Comparison of ENCODE assay signal across 10 mouse cellular contexts in genomic region chr5:147724391-147724790, GRCm38 (mm10). TPM values are rescaled to one million over a fixed set of nuclear protein-coding genes. Genes with fewer than 3 reads are reported as not detected.
A peak's percentile ranks its signal among the peaks of the same experiment; 100 is the strongest.
DNase-seq lines count a peak whose midpoint lies in the region; ATAC-seq lines count a peak whose summit lies in the region.
"Had no signal": no experiment of that assay in that cellular context is flagged by ENCODE, and none has a peak within 500 bp of the region (broad histone marks: within the 10 kb centered on the region; RNA-seq: fewer than 3 reads in every experiment).

No protein-coding gene starts in this region.

- H3K36me3 ChIP-seq in heart, embryonic 14.5 days (ENCODE audit: control insufficient read depth, insufficient read depth, low read length), result no peaks in the 10 kb centered on the region
- no peaks in the 10 kb centered on the region for H3K36me3 ChIP-seq in neural tube, embryonic 11.5 days (ENCODE audit: control insufficient read depth, insufficient read depth, low read length)
- no peaks in the 10 kb centered on the region for H3K36me3 ChIP-seq in limb, embryonic 13.5 days

- peak overlapping the region; percentile 90 for H3K4me2 ChIP-seq in heart, embryonic 14.5 days (ENCODE audit: low read length)
- H3K4me2 ChIP-seq in neural tube, embryonic 11.5 days (ENCODE audit: low read depth), result no peak overlapping the region
- H3K4me2 ChIP-seq in limb, embryonic 13.5 days (replicated peaks), result no peak overlapping the region

- WGBS in heart, embryonic 14.5 days, result under 1% methylated on average over 14 of the region's 14 CpGs
- WGBS in neural tube, embryonic 11.5 days, result under 1% methylated on average over 14 of the region's 14 CpGs
- under 1% methylated on average over 14 of the region's 14 CpGs for WGBS in limb, embryonic 13.5 days

- DNase-seq in heart, adult 11 months, result no peak
- no peak for DNase-seq in neural tube, embryonic 11.5 days (ENCODE audit: low spot score)
- no peak for DNase-seq in neural tube, embryonic 10.5 days (ENCODE audit: extremely low spot score, low spot score)
- no peak for DNase-seq in urinary bladder, postnatal 10 days (ENCODE audit: low spot score)
- DNase-seq: layer of hippocampus, adult 9-11 months; spleen, adult 18-20 months had no signal

- peak overlapping the region; percentile 76 for H3K9ac ChIP-seq in heart, embryonic 14.5 days (ENCODE audit: low read length)
- no peak overlapping the region for H3K9ac ChIP-seq in neural tube, embryonic 11.5 days (ENCODE audit: low read length)
- no peak overlapping the region for H3K9ac ChIP-seq in limb, embryonic 13.5 days

- H3K27ac ChIP-seq in heart, embryonic 14.5 days (replicated peaks in 1 of 2; ENCODE audit: control insufficient read depth in 1 of 2, insufficient read depth in 1 of 2, low read depth in 2 of 2, low read length in 2 of 2), result no peak overlapping the region
- no peak overlapping the region for H3K27ac ChIP-seq in neural tube, embryonic 11.5 days (ENCODE audit: low read depth, low read length)
- H3K27ac ChIP-seq in limb, embryonic 13.5 days, result no peak overlapping the region

- peaks cover 80% of the 10 kb centered on the region for H3K27me3 ChIP-seq in heart, embryonic 14.5 days (ENCODE audit: control insufficient read depth, insufficient read depth, low read length)
- peaks cover 83% of the 10 kb centered on the region for H3K27me3 ChIP-seq in neural tube, embryonic 11.5 days (ENCODE audit: control insufficient read depth, insufficient read depth, low read length)
- peaks cover 96% of the 10 kb centered on the region for H3K27me3 ChIP-seq in limb, embryonic 13.5 days

- H3K4me3 ChIP-seq in heart, embryonic 14.5 days (ENCODE audit: control insufficient read depth in 1 of 2, insufficient read depth in 1 of 2, low read depth in 1 of 2, low read length in 2 of 2), result peak overlapping the region; percentile 38 to 63
- H3K4me3 ChIP-seq in neural tube, embryonic 11.5 days (ENCODE audit: low read depth, low read length), result 0 out of 2 replicates have a peak overlapping the region, but pooled peaks have one; percentile 21
- peak overlapping the region; percentile 52 for H3K4me3 ChIP-seq in limb, embryonic 13.5 days

- peaks cover 8 to 19% of the 10 kb centered on the region in 2 experiments; a peak in 3 of 4 replicates for H3K4me1 ChIP-seq in heart, embryonic 14.5 days (ENCODE audit: control insufficient read depth in 2 of 2, insufficient read depth in 2 of 2, low read length in 2 of 2)
- peaks cover 9% of the 10 kb centered on the region for H3K4me1 ChIP-seq in neural tube, embryonic 11.5 days (ENCODE audit: control insufficient read depth, insufficient read depth, low read length)
- H3K4me1 ChIP-seq in limb, embryonic 13.5 days, result peaks cover 18% of the 10 kb centered on the region

- ATAC-seq in heart, embryonic 14.5 days (ENCODE audit: insufficient number of reproducible peaks, insufficient read depth, low FRiP score, low read depth), result no peak
- ATAC-seq in neural tube, embryonic 11.5 days (ENCODE audit: insufficient read depth, low FRiP score, low TSS enrichment), result no peak
- no peak for ATAC-seq in limb, embryonic 13.5 days (ENCODE audit: low FRiP score, low read depth)
- no peak for ATAC-seq in CD4-positive, CD25-positive, alpha-beta regulatory T cell, adult 4 months
- no peak for ATAC-seq in granulocyte monocyte progenitor cell, adult 5-6 weeks (replicated peaks; ENCODE audit: poor library complexity, severe bottlenecking)

- H3K9me3 ChIP-seq in heart, embryonic 14.5 days (ENCODE audit: control insufficient read depth, low read length), result no peaks in the 10 kb centered on the region
- H3K9me3 ChIP-seq in neural tube, embryonic 11.5 days (ENCODE audit: control insufficient read depth, low read length), result no peaks in the 10 kb centered on the region
- H3K9me3 ChIP-seq in limb, embryonic 13.5 days, result no peaks in the 10 kb centered on the region

RNA-seq across cellular contexts. Expression of gene Flt1, which starts 1.4 kb away (rescaled TPM):
- 28.9 and 29.5 TPM in 2 replicates for polyA plus RNA-seq in heart, embryonic 14.5 days (2014; fragmentation: Nextera tagmentation; extraction: Ambion mirVana)
- 13.1 and 13.9 TPM in 2 replicates for polyA plus RNA-seq in neural tube, embryonic 11.5 days (2014; fragmentation: Nextera tagmentation; extraction: Ambion mirVana)
- polyA plus RNA-seq in limb, embryonic 13.5 days (2015; fragmentation: Nextera tagmentation; extraction: Ambion mirVana), result 9.5 and 9.6 TPM in 2 replicates
- under 1 TPM in 1 of 2 experiments, not detected in 1; 0.13 TPM for polyA plus RNA-seq in CD4-positive, CD25-positive, alpha-beta regulatory T cell, adult 4 months (2017; shearing (Covaris generic))
- 0.75 and 3.4 TPM in 2 replicates for total RNA-seq in granulocyte monocyte progenitor cell, adult 5-6 weeks (2014; fragmentation: Nextera tagmentation)
- total RNA-seq in granulocyte monocyte progenitor cell, adult 5-6 weeks (2017), result 3.7 TPM in 2 replicates
